Mouse (Mus musculus) bone marrow macrophage, adult 2 months (primary cell): ENCODE results near the gene Camkmt.

Experiments
- CTCF ChIP-seq: IDR thresholded peaks from 2 replicates; pipeline ENCODE4 v1.5.1; 2012; ENCODE audit warnings: low read depth, mild to moderate bottlenecking, low read length, moderate library complexity
- POLR2A ChIP-seq: IDR thresholded peaks from 2 replicates; pipeline ENCODE4 v1.6.1; 2012; ENCODE audit warnings: mild to moderate bottlenecking, low read depth, low read length, borderline replicate concordance

GRCm38 (mm10) chr17:85406195-85406594, 315.8 kb downstream of the Camkmt start:
- TF ChIP-seq CTCF (no peak), POLR2A (no peak)
